ENCODE assay signal across 18 mouse cellular contexts in the genomic region with DNA sequence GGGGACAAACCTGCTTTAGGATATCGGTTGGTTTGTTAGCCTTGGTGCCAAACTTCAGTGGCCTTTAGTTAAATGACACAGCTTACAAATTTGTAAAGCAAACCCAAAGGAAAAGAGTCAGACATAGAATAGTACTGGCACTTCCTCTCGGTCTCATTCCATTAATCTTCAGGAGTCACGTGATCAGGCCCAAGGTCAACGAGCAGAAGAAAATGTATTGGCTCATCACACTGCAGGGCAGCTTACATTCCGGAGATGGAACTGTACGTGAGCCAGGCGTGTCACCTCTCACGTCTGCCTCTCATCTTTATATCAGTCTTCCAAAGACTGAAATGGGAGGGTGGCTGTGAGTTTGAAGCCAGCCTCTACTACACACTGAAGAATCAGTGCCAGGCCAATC.
DNase-seq lines count a peak whose midpoint lies in the region.
"Had no signal": no experiment of that assay in that cellular context is flagged by ENCODE, and none has a peak within 500 bp of the region (broad histone marks: within the 10 kb centered on the region; RNA-seq: fewer than 3 reads in every experiment).

No protein-coding gene starts in this region.

- H3K27me3 ChIP-seq in heart, embryonic 10.5 days (ENCODE audit: insufficient read depth, poor library complexity, severe bottlenecking), result no peaks in the 10 kb centered on the region
- H3K27me3 ChIP-seq: embryonic facial prominence, embryonic 15.5 days; heart, embryonic 12.5 days; limb, embryonic 13.5 days; megakaryocyte, embryonic 14.5 days; Patski had no signal

- 68% methylated on average over 8 of the region's 8 CpGs for WGBS in heart, embryonic 10.5 days

- no peak for DNase-seq in heart, embryonic 10.5 days (ENCODE audit: low spot score)
- no peak for DNase-seq in heart, postnatal 4 days
- peak; percentile 47 for DNase-seq in lung, postnatal 10 days
- DNase-seq in lung, postnatal 25 days (ENCODE audit: low spot score), result no peak
- DNase-seq in adrenal gland, postnatal 25 days, result peak; percentile 52
- DNase-seq in kidney, postnatal 36 days, result peak; percentile 52 to 62
- DNase-seq in retina, postnatal 1 day, result no peak
- DNase-seq in frontal cortex, postnatal 36 days (ENCODE audit: low spot score in 2 of 2), result no peak
- DNase-seq: embryo, embryonic 11 days; layer of hippocampus, adult 9-11 months; spleen, adult 18-20 months had no signal

- H3K36me3 ChIP-seq in heart, embryonic 10.5 days, result no peaks in the 10 kb centered on the region
- H3K36me3 ChIP-seq: embryonic facial prominence, embryonic 15.5 days; forebrain, embryonic 10.5 days; heart, embryonic 12.5 days; limb, embryonic 13.5 days had no signal

- peaks cover 2% of the 10 kb centered on the region; the same call in 1 of the 2 replicates for H3K4me1 ChIP-seq in heart, embryonic 10.5 days
- H3K4me1 ChIP-seq: embryonic facial prominence, embryonic 15.5 days; forebrain, embryonic 10.5 days; limb, embryonic 13.5 days had no signal

- H3K4me3 ChIP-seq in heart, embryonic 10.5 days, result no peak overlapping the region
- H3K4me3 ChIP-seq: embryonic facial prominence, embryonic 15.5 days; forebrain, embryonic 10.5 days; heart, embryonic 12.5 days; limb, embryonic 13.5 days; megakaryocyte, embryonic 14.5 days had no signal

- H3K9me3 ChIP-seq in heart, embryonic 10.5 days, result no peaks in the 10 kb centered on the region
- H3K9me3 ChIP-seq: embryonic facial prominence, embryonic 15.5 days; forebrain, embryonic 10.5 days; limb, embryonic 13.5 days had no signal

- peak overlapping the region; percentile 36; the same call in 1 of the 2 replicates for H3K27ac ChIP-seq in heart, embryonic 10.5 days
- H3K27ac ChIP-seq: embryonic facial prominence, embryonic 15.5 days; forebrain, embryonic 10.5 days; limb, embryonic 13.5 days; liver, embryonic 14.5 days had no signal

Comparison
In these comparisons a context has a peak if more than half of its experiments do, and no peak if none do; other contexts are left out.
1. DNase-seq: peak in lung, postnatal 10 days (single experiment), adrenal gland, postnatal 25 days (single experiment) and kidney, postnatal 36 days (2 of 2); none in heart, embryonic 10.5 days (single experiment), heart, postnatal 4 days (single experiment), lung, postnatal 25 days (single experiment), retina, postnatal 1 day (single experiment) and frontal cortex, postnatal 36 days (0 of 2).